Mouse (Mus musculus): ENCODE data around the gene Rac2. TPM values are rescaled to one million over a fixed set of nuclear protein-coding genes. Genes with fewer than 3 reads are reported as not detected.

Gene Rac2
- total and polyA plus RNA-seq, 3 experiments = 160 to 942 (median 453) TPM

GRCm38 (mm10) chr15:78587050-78587994 is 14.7 kb upstream of the Rac2 start (continued):
- TF ChIP-seq MAZ (IDR thresholded peaks at IDR 0.05; ENCODE audit: low read depth, low read length) = peak; percentile 46; the same call in 1 of the 2 replicates

GRCm38 (mm10) chr15:78585404-78585803 is 12.8 kb upstream of the Rac2 start:
- Histone ChIP-seq H3K9me3 (replicated peaks; ENCODE audit: low read length) (peaks cover 12% of the 10 kb centered on the region), H3K9ac (ENCODE audit: insufficient read depth, low read depth) (no peak overlapping the region), H3K4me3 (replicated peaks in 1 of 3; ENCODE audit: low read depth in 2 of 3, low read length in 2 of 3, poor library complexity in 1 of 3) (no peak overlapping the region), H3K79me2 (replicated peaks; ENCODE audit: control insufficient read depth, extremely low read depth, insufficient read depth, poor library complexity, severe bottlenecking) (no peaks in the 10 kb centered on the region), H3K4me1 (ENCODE audit: control insufficient read depth in 1 of 2, insufficient read depth in 2 of 2) (peaks cover 43 to 83% of the 10 kb centered on the region in 2 experiments), H3K27me3 (replicated peaks) (no peaks in the 10 kb centered on the region), H3K4me2 (ENCODE audit: insufficient read depth, low read depth, poor library complexity, severe bottlenecking) (no peak overlapping the region), H3K36me3 (replicated peaks in 1 of 2; ENCODE audit: control insufficient read depth in 1 of 2, insufficient read depth in 1 of 2, low read length in 1 of 2) (no peaks in the 10 kb centered on the region), H3K27ac (ENCODE audit: insufficient read depth, low read depth) (peak overlapping the region; percentile 65)
- no peak for DNase-seq (ENCODE audit: extremely low read depth)
- in situ Hi-C loops (cut with MboI; ENCODE audit: low pct_ligation_motif_present, low pct_unique_long_range_greater_than_20kb, low sequenced_read_pairs) = loop anchor here (5.0 kb wide), 1 partner anchor 37 kb away; no protein-coding TSS in a partner anchor
- TF ChIP-seq TBP (conservative IDR thresholded peaks at IDR 0.05; ENCODE audit: low read depth, low read length) (no peak), EP300 (IDR thresholded peaks at IDR 0.05; ENCODE audit: low read length) (peak; percentile 46; the same call in 1 of the 2 replicates), ETS1 (conservative IDR thresholded peaks at IDR 0.05; ENCODE audit: low read depth, low read length) (peak; percentile 55), TCF12 (IDR thresholded peaks at IDR 0.05; ENCODE audit: low read depth, low read length) (peak; percentile 80), POLR2A (IDR thresholded peaks at IDR 0.05; ENCODE audit: low read depth, low read length) (no peak), USF1 (IDR thresholded peaks at IDR 0.05; ENCODE audit: low read depth, low read length) (no peak), E2F4 (IDR thresholded peaks at IDR 0.05; ENCODE audit: insufficient replicate concordance, low read depth, low read length) (no peak), IRF4 (IDR thresholded peaks at IDR 0.05; ENCODE audit: low read depth, low read length) (peak; percentile 60), SIN3A (IDR thresholded peaks at IDR 0.05; ENCODE audit: low read length) (no peak)
- dilution Hi-C loops (cut with MboI; ENCODE audit: extremely low pct_ligation_motif_present, extremely low pct_unique_long_range_greater_than_20kb, low sequenced_read_pairs) = no loop called here

- in situ Hi-C loops (cut with MboI; ENCODE audit: low pct_ligation_motif_present, low pct_unique_long_range_greater_than_20kb, low sequenced_read_pairs) = no loop called here
- Histone ChIP-seq H3K9me3 (replicated peaks; ENCODE audit: low read length) (peaks cover 12% of the 10 kb centered on the region), H3K79me2 (replicated peaks; ENCODE audit: control insufficient read depth, extremely low read depth, insufficient read depth, poor library complexity, severe bottlenecking) (no peaks in the 10 kb centered on the region), H3K36me3 (replicated peaks in 1 of 2; ENCODE audit: control insufficient read depth in 1 of 2, insufficient read depth in 1 of 2, low read length in 1 of 2) (no peaks in the 10 kb centered on the region), H3K27ac (ENCODE audit: insufficient read depth, low read depth) (peak overlapping the region; percentile 79), H3K4me1 (ENCODE audit: control insufficient read depth in 1 of 2, insufficient read depth in 2 of 2) (peaks cover 30 to 73% of the 10 kb centered on the region in 2 experiments), H3K27me3 (replicated peaks) (no peaks in the 10 kb centered on the region), H3K4me3 (replicated peaks in 1 of 3; ENCODE audit: low read depth in 2 of 3, low read length in 2 of 3, poor library complexity in 1 of 3) (no peak overlapping the region), H3K9ac (ENCODE audit: insufficient read depth, low read depth) (no peak overlapping the region; the same call in 1 of the 2 replicates), H3K4me2 (ENCODE audit: insufficient read depth, low read depth, poor library complexity, severe bottlenecking) (peak overlapping the region; percentile 54)
- dilution Hi-C loops (cut with MboI; ENCODE audit: extremely low pct_ligation_motif_present, extremely low pct_unique_long_range_greater_than_20kb, low sequenced_read_pairs) = no loop called here
- DNase-seq (ENCODE audit: extremely low read depth) = peak; percentile 79
- peak; percentile 97 for TF ChIP-seq MEF2A (IDR thresholded peaks at IDR 0.05; ENCODE audit: borderline replicate concordance, low read depth, low read length)
- TF ChIP-seq CHD2 (IDR thresholded peaks at IDR 0.05; ENCODE audit: low read length) = peak; percentile 64; the same call in 1 of the 2 replicates
- TF ChIP-seq NRF1 (IDR thresholded peaks at IDR 0.05; ENCODE audit: low read depth, low read length) = no peak
- TF ChIP-seq ZC3H11A (IDR thresholded peaks at IDR 0.05; ENCODE audit: low read depth, low read length) = no peak
- TF ChIP-seq HCFC1 (IDR thresholded peaks at IDR 0.05; ENCODE audit: low read depth, low read length) = 0 out of 2 replicates have a peak, but pooled peaks have one; percentile 23
- TF ChIP-seq KAT2A (IDR thresholded peaks at IDR 0.05; ENCODE audit: insufficient replicate concordance, low read length) = no peak
- TF ChIP-seq RAD21 (IDR thresholded peaks at IDR 0.05; ENCODE audit: low read depth, low read length) = no peak
- TF ChIP-seq MXI1 (IDR thresholded peaks at IDR 0.05; ENCODE audit: low read depth, low read length) = peak; percentile 59
- peak; percentile 35; the same call in 1 of the 2 replicates for TF ChIP-seq SIN3A (IDR thresholded peaks at IDR 0.05; ENCODE audit: low read length)
- TF ChIP-seq USF2 (conservative IDR thresholded peaks at IDR 0.05; ENCODE audit: low read depth, low read length) = no peak
- TF ChIP-seq POLR2AphosphoS2 (IDR thresholded peaks at IDR 0.05; ENCODE audit: low read depth, low read length) = no peak
- TF ChIP-seq BHLHE40 (IDR thresholded peaks at IDR 0.05; ENCODE audit: low read depth, low read length) = peak; percentile 66
- TF ChIP-seq USF1 (IDR thresholded peaks at IDR 0.05; ENCODE audit: low read depth, low read length) = no peak
- TF ChIP-seq POLR2A (IDR thresholded peaks at IDR 0.05; ENCODE audit: low read depth, low read length) = peak; percentile 29; the same call in 1 of the 2 replicates
- TF ChIP-seq NELFE (IDR thresholded peaks at IDR 0.05; ENCODE audit: low read depth, low read length) = no peak; the same call in 1 of the 2 replicates
- TF ChIP-seq EP300 (IDR thresholded peaks at IDR 0.05; ENCODE audit: low read length) = peak; percentile 84
- no peak for TF ChIP-seq MAX (IDR thresholded peaks at IDR 0.05; ENCODE audit: low read length)
- TF ChIP-seq RCOR1 (conservative IDR thresholded peaks at IDR 0.05; ENCODE audit: low read depth, low read length) = peak; percentile 77; the same call in 1 of the 2 replicates
- TF ChIP-seq ZMIZ1 (IDR thresholded peaks at IDR 0.05; ENCODE audit: low read depth, low read length) = no peak
- no peak for TF ChIP-seq UBTF (IDR thresholded peaks at IDR 0.05; ENCODE audit: low read depth, low read length)
- no peak for TF ChIP-seq CTCF (conservative IDR thresholded peaks at IDR 0.05 in 1 of 2, IDR thresholded peaks at IDR 0.05 in 1 of 2; ENCODE audit: low read depth in 2 of 2, low read length in 2 of 2)
- TF ChIP-seq IRF4 (IDR thresholded peaks at IDR 0.05; ENCODE audit: low read depth, low read length) = peak; percentile 70
These were observed 10.8 kb upstream of the Rac2 start for GRCm38 (mm10) chr15:78583352-78583751.

All from CH12.LX (cell line).